In the genomic region with DNA sequence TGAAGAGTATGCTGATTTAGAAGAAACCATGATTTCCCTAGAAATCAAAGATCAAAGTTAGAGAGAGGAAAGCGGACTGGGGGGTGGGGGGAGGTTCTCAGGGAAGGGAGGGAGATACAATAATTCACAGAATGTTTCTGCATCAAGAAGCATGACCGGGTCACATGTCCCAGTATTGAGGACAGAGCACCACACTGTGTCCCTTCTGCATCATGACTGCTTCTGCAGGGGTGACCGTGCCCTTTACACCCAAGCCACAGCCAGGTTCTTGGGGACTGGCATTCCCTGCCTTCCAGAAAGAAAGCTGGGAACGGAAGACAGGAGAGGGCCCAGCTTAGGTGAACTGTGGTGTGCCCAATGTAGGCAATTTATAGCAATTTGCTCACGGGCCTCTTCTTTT, we compare ENCODE assay signal across 29 mouse cellular contexts.
"Had no signal": no experiment of that assay in that cellular context is flagged by ENCODE, and none has a peak within 500 bp of the region (broad histone marks: within the 10 kb centered on the region; RNA-seq: fewer than 3 reads in every experiment).

No protein-coding gene starts in this region.

- H3K4me3 ChIP-seq: heart, adult 2 months; heart, embryonic 10.5 days; heart, embryonic 12.5 days; heart, embryonic 13.5 days; heart, embryonic 15.5 days; hindbrain, embryonic 10.5 days; hindbrain, embryonic 12.5 days; hindbrain, embryonic 13.5 days; hindbrain, embryonic 15.5 days; intestine, embryonic 15.5 days; layer of hippocampus, adult 2 months; left cerebral cortex, adult 2 months had no signal

- H3K4me2 ChIP-seq: heart, embryonic 11.5 days; heart, embryonic 12.5 days; heart, embryonic 13.5 days; heart, embryonic 15.5 days; hindbrain, embryonic 12.5 days; hindbrain, embryonic 13.5 days; hindbrain, embryonic 14.5 days; hindbrain, embryonic 15.5 days; intestine, embryonic 15.5 days had no signal

- H3K27ac ChIP-seq: heart, adult 2 months; heart, embryonic 10.5 days; heart, embryonic 13.5 days; heart, embryonic 15.5 days; hindbrain, embryonic 10.5 days; hindbrain, embryonic 12.5 days; hindbrain, embryonic 13.5 days; hindbrain, embryonic 14.5 days; hindbrain, embryonic 15.5 days; hindbrain, postnatal 0 days; intestine, embryonic 15.5 days; layer of hippocampus, adult 2 months; left cerebral cortex, adult 2 months had no signal

- H3K9ac ChIP-seq: heart, embryonic 12.5 days; heart, embryonic 13.5 days; heart, embryonic 15.5 days; hindbrain, embryonic 12.5 days; hindbrain, embryonic 13.5 days; hindbrain, embryonic 14.5 days; hindbrain, embryonic 15.5 days; intestine, embryonic 15.5 days had no signal

- H3K9me3 ChIP-seq: heart, embryonic 10.5 days; heart, embryonic 12.5 days; heart, embryonic 13.5 days; heart, embryonic 15.5 days; hindbrain, embryonic 10.5 days; hindbrain, embryonic 12.5 days; hindbrain, embryonic 13.5 days; hindbrain, embryonic 15.5 days; intestine, embryonic 15.5 days had no signal

- DNase-seq: heart, adult 18-20 months; heart, adult 2 months; heart, postnatal 10 days; heart, postnatal 14 days; heart, postnatal 36 days; heart, postnatal 4 days; kidney, adult 18-20 months; kidney, adult 9 months; kidney, postnatal 14 days; layer of hippocampus, adult 9-11 months; layer of hippocampus, postnatal 36 days had no signal

- H3K27me3 ChIP-seq: heart, embryonic 12.5 days; heart, embryonic 13.5 days; heart, embryonic 15.5 days; hindbrain, embryonic 12.5 days; hindbrain, embryonic 13.5 days; hindbrain, embryonic 15.5 days; intestine, embryonic 15.5 days had no signal

- H3K36me3 ChIP-seq: heart, embryonic 10.5 days; heart, embryonic 12.5 days; heart, embryonic 13.5 days; heart, embryonic 15.5 days; hindbrain, embryonic 10.5 days; hindbrain, embryonic 12.5 days; hindbrain, embryonic 13.5 days; hindbrain, embryonic 15.5 days; intestine, embryonic 15.5 days had no signal

- ATAC-seq: hindbrain, embryonic 16.5 days; hindbrain, postnatal 0 days; inflammation-experienced regulatory T-cells, adult 6 months; intestine, embryonic 15.5 days; intestine, embryonic 16.5 days; intestine, postnatal 0 days had no signal
